Mouse (Mus musculus) liver, embryonic 14.5 days (tissue): ENCODE data around the gene Lax1.
A peak's percentile ranks its signal among the peaks of the same experiment; 100 is the strongest.
"Not testable (repeated sequence)": the region's sequence is repeated elsewhere in the genome, so short reads cannot be mapped to it uniquely, and the experiment has no call there.

Experiments
- CTCF ChIP-seq: IDR thresholded peaks from 2 replicates; pipeline ENCODE4 v1.5.1; 2016; ENCODE audit warnings: antibody characterized with exemption, low read depth, control low read depth
- EP300 ChIP-seq: IDR thresholded peaks from 2 replicates; pipeline ENCODE4 v1.6.1; 2016; ENCODE audit warnings: antibody characterized with exemption, low read depth

- peak; percentile 52 for TF ChIP-seq CTCF
- TF ChIP-seq EP300: not testable (repeated sequence)
These were observed 11.9 kb upstream of the Lax1 start for GRCm38 (mm10) chr1:133701824-133702223.
